ENCODE assay signal across 12 mouse cellular contexts in genomic region chr6:134515416-134515815, GRCm38 (mm10). TPM values are rescaled to one million over a fixed set of nuclear protein-coding genes. Genes with fewer than 3 reads are reported as not detected.
A peak's percentile ranks its signal among the peaks of the same experiment; 100 is the strongest.
DNase-seq lines count a peak whose midpoint lies in the region; ATAC-seq lines count a peak whose summit lies in the region.
"Had no signal": no experiment of that assay in that cellular context is flagged by ENCODE, and none has a peak within 500 bp of the region (broad histone marks: within the 10 kb centered on the region; RNA-seq: fewer than 3 reads in every experiment).

No protein-coding gene starts in this region.

- H3K36me3 ChIP-seq in embryonic facial prominence, embryonic 11.5 days (replicated peaks; ENCODE audit: control insufficient read depth, insufficient read depth, low read depth, low read length): no peaks in the 10 kb centered on the region
- H3K36me3 ChIP-seq in embryonic facial prominence, embryonic 10.5 days (replicated peaks): peaks cover 11% of the 10 kb centered on the region
- no peaks in the 10 kb centered on the region for H3K36me3 ChIP-seq in lung, embryonic 15.5 days
- peaks cover 13% of the 10 kb centered on the region; the same call in 1 of the 2 replicates for H3K36me3 ChIP-seq in stomach, embryonic 14.5 days (ENCODE audit: control insufficient read depth, insufficient read depth, low read length)

- peak; percentile 36 for DNase-seq in embryonic facial prominence, embryonic 11.5 days (ENCODE audit: low spot score)
- no peak for DNase-seq in embryonic facial prominence, embryonic 10.5 days (ENCODE audit: low spot score)
- DNase-seq in lung, postnatal 25 days (ENCODE audit: low spot score): no peak
- DNase-seq in large intestine, adult 2 months (ENCODE audit: low read depth, low spot score): peak; percentile 80
- DNase-seq in frontal cortex, postnatal 10 days (ENCODE audit: low spot score in 2 of 2): no peak
- no peak for DNase-seq in embryo, embryonic 10 days (ENCODE audit: low spot score)
- DNase-seq: cerebellum, adult 8-10 months; thymus, postnatal 14 days had no signal

- no peaks in the 10 kb centered on the region for H3K9me3 ChIP-seq in embryonic facial prominence, embryonic 11.5 days (replicated peaks; ENCODE audit: control insufficient read depth, low read length)
- H3K9me3 ChIP-seq in embryonic facial prominence, embryonic 10.5 days: no peaks in the 10 kb centered on the region
- H3K9me3 ChIP-seq in lung, embryonic 15.5 days: no peaks in the 10 kb centered on the region
- no peaks in the 10 kb centered on the region for H3K9me3 ChIP-seq in stomach, embryonic 14.5 days (ENCODE audit: control insufficient read depth, low read depth, low read length)
- H3K9me3 ChIP-seq: embryonic facial prominence, embryonic 15.5 days had no signal

- H3K4me2 ChIP-seq in embryonic facial prominence, embryonic 11.5 days (ENCODE audit: low read depth, low read length): no peak overlapping the region
- no peak overlapping the region for H3K4me2 ChIP-seq in lung, embryonic 15.5 days
- no peak overlapping the region for H3K4me2 ChIP-seq in stomach, embryonic 14.5 days (replicated peaks; ENCODE audit: low read depth, low read length)
- H3K4me2 ChIP-seq: embryonic facial prominence, embryonic 15.5 days had no signal

- H3K4me1 ChIP-seq in embryonic facial prominence, embryonic 11.5 days (ENCODE audit: control insufficient read depth, insufficient read depth, low read length): peaks cover 2% of the 10 kb centered on the region
- peaks cover 54% of the 10 kb centered on the region for H3K4me1 ChIP-seq in embryonic facial prominence, embryonic 10.5 days
- peaks cover 34% of the 10 kb centered on the region for H3K4me1 ChIP-seq in lung, embryonic 15.5 days
- H3K4me1 ChIP-seq in stomach, embryonic 14.5 days (ENCODE audit: control insufficient read depth, insufficient read depth, low read length): peaks cover 16% of the 10 kb centered on the region

- no peak overlapping the region for H3K9ac ChIP-seq in embryonic facial prominence, embryonic 11.5 days (replicated peaks; ENCODE audit: low read length)
- H3K9ac ChIP-seq in lung, embryonic 15.5 days: no peak overlapping the region
- no peak overlapping the region for H3K9ac ChIP-seq in stomach, embryonic 14.5 days (replicated peaks; ENCODE audit: low read depth, low read length)
- H3K9ac ChIP-seq: embryonic facial prominence, embryonic 15.5 days had no signal

- no peak for ATAC-seq in embryonic facial prominence, embryonic 11.5 days (replicated peaks; ENCODE audit: insufficient number of reproducible peaks, low FRiP score, low TSS enrichment, low read depth)
- ATAC-seq in lung, embryonic 15.5 days (ENCODE audit: borderline replicate concordance, extremely low read depth, low FRiP score, low TSS enrichment): peak; percentile 49; the same call in 1 of the 2 replicates
- peak; percentile 84 for ATAC-seq in stomach, embryonic 14.5 days (ENCODE audit: insufficient number of reproducible peaks, insufficient read depth, low FRiP score, low read depth)
- ATAC-seq: inflammation-experienced regulatory T-cells, adult 6 months had no signal

- H3K27me3 ChIP-seq in embryonic facial prominence, embryonic 11.5 days (ENCODE audit: control insufficient read depth, insufficient read depth, low read length): no peaks in the 10 kb centered on the region
- H3K27me3 ChIP-seq in embryonic facial prominence, embryonic 10.5 days (replicated peaks; ENCODE audit: low read depth, poor library complexity, severe bottlenecking): no peaks in the 10 kb centered on the region
- no peaks in the 10 kb centered on the region for H3K27me3 ChIP-seq in lung, embryonic 15.5 days
- H3K27me3 ChIP-seq in stomach, embryonic 14.5 days (ENCODE audit: control insufficient read depth, insufficient read depth, low read length): no peaks in the 10 kb centered on the region
- H3K27me3 ChIP-seq: embryonic facial prominence, embryonic 15.5 days had no signal

- no peak overlapping the region for H3K4me3 ChIP-seq in embryonic facial prominence, embryonic 11.5 days (ENCODE audit: low read depth, low read length)
- no peak overlapping the region for H3K4me3 ChIP-seq in embryonic facial prominence, embryonic 10.5 days
- H3K4me3 ChIP-seq in lung, embryonic 15.5 days: no peak overlapping the region
- no peak overlapping the region for H3K4me3 ChIP-seq in stomach, embryonic 14.5 days (ENCODE audit: low read depth, low read length)
- H3K4me3 ChIP-seq: embryonic facial prominence, embryonic 15.5 days had no signal

- no peak overlapping the region for H3K27ac ChIP-seq in embryonic facial prominence, embryonic 11.5 days (replicated peaks; ENCODE audit: low read depth, low read length)
- no peak overlapping the region for H3K27ac ChIP-seq in embryonic facial prominence, embryonic 10.5 days (replicated peaks)
- H3K27ac ChIP-seq in lung, embryonic 15.5 days: no peak overlapping the region
- H3K27ac ChIP-seq in stomach, embryonic 14.5 days (ENCODE audit: low read length): no peak overlapping the region
- H3K27ac ChIP-seq: embryonic facial prominence, embryonic 15.5 days had no signal

- WGBS in embryonic facial prominence, embryonic 11.5 days: 49% methylated on average over 4 of the region's 4 CpGs
- WGBS in embryonic facial prominence, embryonic 10.5 days: 64% methylated on average over 4 of the region's 4 CpGs
- 49% methylated on average over 4 of the region's 4 CpGs for WGBS in lung, embryonic 15.5 days
- 24% methylated on average over 4 of the region's 4 CpGs for WGBS in large intestine, adult 2 months
- WGBS in stomach, embryonic 14.5 days: 52% methylated on average over 4 of the region's 4 CpGs

RNA-seq across cellular contexts. Expression of gene Lrp6, which starts 51.3 kb away (rescaled TPM):
- 32.9 and 33.6 TPM in 2 replicates for polyA plus RNA-seq in embryonic facial prominence, embryonic 11.5 days (2014; fragmentation: Nextera tagmentation; extraction: Ambion mirVana)
- polyA plus RNA-seq in embryonic facial prominence, embryonic 10.5 days (2016; fragmentation: Nextera tagmentation; extraction: Ambion mirVana): 27.1 and 27.8 TPM in 2 replicates
- polyA plus RNA-seq in lung, embryonic 15.5 days (2015; fragmentation: Nextera tagmentation; extraction: Ambion mirVana): 22.3 and 24.7 TPM in 2 replicates
- 11.2 and 21.3 TPM in 2 replicates for polyA plus RNA-seq in large intestine, adult 2 months (2012; rRNA removed)
- 39.6 and 41.3 TPM in 2 replicates for polyA plus RNA-seq in stomach, embryonic 14.5 days (2014; fragmentation: Nextera tagmentation; extraction: Ambion mirVana)

Comparison
In these comparisons a context has a peak if more than half of its experiments do, and no peak if none do; other contexts are left out.
1. DNase-seq: peak in embryonic facial prominence, embryonic 11.5 days (single experiment) and large intestine, adult 2 months (single experiment); none in embryonic facial prominence, embryonic 10.5 days (single experiment), lung, postnatal 25 days (single experiment), frontal cortex, postnatal 10 days (0 of 2) and embryo, embryonic 10 days (single experiment).